Mouse (Mus musculus) erythroblast, embryonic 14.5 days (primary cell): ENCODE measurements around the gene Pabpn1. TPM values are rescaled to one million over a fixed set of nuclear protein-coding genes. Genes with fewer than 3 reads are reported as not detected.

ENCODE experiments used
- H3K27me3 ChIP-seq: 2 replicates; pipeline ENCODE4 v1.6.1; 2012; ENCODE audit warnings: inconsistent platforms; ENCODE audit not compliant: control insufficient read depth
- H3K36me3 ChIP-seq: 2 replicates; pipeline ENCODE4 v1.6.1; 2012; ENCODE audit warnings: mild to moderate bottlenecking, inconsistent platforms; ENCODE audit not compliant: control insufficient read depth
- H3K4me1 ChIP-seq: 2 replicates; pipeline ENCODE4 v1.6.1; 2012; ENCODE audit warnings: inconsistent platforms; ENCODE audit not compliant: control insufficient read depth
- H3K4me3 ChIP-seq: replicated peaks from 2 replicates; pipeline ENCODE3; 2012; ENCODE audit warnings: moderate library complexity, mild to moderate bottlenecking, inconsistent platforms
- H3K9me3 ChIP-seq: 2 replicates; pipeline ENCODE4 v1.6.1; 2012; ENCODE audit warnings: low read length, inconsistent platforms, mixed read lengths; ENCODE audit not compliant: control insufficient read depth
- GATA1 ChIP-seq: IDR thresholded peaks from 2 replicates; pipeline ENCODE4 v1.6.1; 2012; ENCODE audit warnings: low read length, inconsistent platforms, mixed read lengths
- TAL1 ChIP-seq: IDR thresholded peaks from 3 replicates; pipeline ENCODE4 v1.6.1; 2012; ENCODE audit warnings: low read length, inconsistent platforms, mixed read lengths
- polyA plus RNA-seq: library from polyadenylated mRNA; stranded (reverse); fragments of >175 nt; gene quantifications from 2 replicates; pipeline ENCODE4 v1.2.3, GENCODE M21; 2012

Gene Pabpn1
- polyA plus RNA-seq, 1 experiment: 27.8 TPM

DNA sequence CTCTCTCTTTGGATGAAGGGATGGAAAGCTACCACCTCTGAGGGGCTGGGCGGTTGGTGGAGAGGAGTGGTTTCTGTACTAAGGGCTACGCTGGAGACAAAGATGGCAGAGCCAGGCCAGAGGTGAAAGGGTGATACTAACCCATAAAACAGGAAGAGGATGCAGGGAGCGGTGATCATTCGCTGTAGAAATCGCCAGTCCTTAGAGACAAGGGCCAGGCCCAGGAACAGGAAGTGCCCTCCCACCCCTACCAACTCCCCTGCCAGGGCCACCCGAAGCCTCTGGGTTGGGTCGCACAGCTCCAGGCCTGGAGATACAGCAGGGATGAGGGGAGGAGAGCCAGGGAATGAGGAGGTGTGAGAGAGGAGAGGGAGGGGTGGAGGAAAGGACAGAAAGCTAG is 16.4 kb downstream of the Pabpn1 start:
- H3K9me3 ChIP-seq: peaks cover 4% of the 10 kb centered on the region; the same call in 1 of the 2 replicates
- H3K36me3 ChIP-seq: no peaks in the 10 kb centered on the region
- H3K27me3 ChIP-seq: peaks cover 36% of the 10 kb centered on the region
- H3K4me1 ChIP-seq: no peaks in the 10 kb centered on the region
- H3K4me3 ChIP-seq: no peak overlapping the region
- no peak for TF ChIP-seq TAL1
- no peak for TF ChIP-seq GATA1

DNA sequence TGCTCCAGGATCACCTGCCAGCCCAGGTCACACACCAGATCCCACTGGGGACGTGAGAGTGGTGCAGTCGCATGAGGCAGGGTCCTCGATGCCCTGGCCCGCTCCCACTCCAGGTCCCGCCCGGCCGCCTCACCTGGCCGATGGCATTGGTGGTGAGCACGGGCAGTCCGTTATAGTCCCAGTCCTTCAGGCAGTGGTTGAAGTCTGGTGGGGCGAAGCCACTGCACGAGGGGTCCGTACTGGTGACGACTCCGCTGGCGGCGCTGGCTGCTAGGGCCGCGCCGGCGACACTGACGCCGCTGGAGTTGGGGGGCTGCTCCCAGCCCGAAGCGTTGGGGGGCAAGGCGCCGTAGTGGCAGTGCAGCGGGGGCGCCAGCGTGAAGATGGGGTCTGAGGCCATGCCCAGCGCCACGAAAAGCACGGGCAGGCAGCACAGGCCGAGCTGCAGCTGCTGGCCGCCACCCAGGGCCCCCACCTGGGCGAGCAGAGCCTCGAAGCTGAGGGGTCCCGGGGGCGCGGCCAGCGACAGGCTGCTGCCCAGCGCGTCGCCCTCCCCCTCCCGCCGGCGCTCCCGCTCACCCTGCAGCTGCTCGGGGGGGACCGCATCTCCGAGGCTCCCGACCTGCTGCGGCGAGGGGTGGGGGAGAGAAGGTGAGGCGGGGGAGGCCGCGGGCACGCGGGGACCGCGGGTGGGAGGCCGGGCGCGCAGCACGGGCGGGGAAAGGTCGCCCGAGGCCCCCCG is 20.0 kb downstream of the Pabpn1 start:
- TF ChIP-seq TAL1 (no peak), GATA1 (no peak)

DNA sequence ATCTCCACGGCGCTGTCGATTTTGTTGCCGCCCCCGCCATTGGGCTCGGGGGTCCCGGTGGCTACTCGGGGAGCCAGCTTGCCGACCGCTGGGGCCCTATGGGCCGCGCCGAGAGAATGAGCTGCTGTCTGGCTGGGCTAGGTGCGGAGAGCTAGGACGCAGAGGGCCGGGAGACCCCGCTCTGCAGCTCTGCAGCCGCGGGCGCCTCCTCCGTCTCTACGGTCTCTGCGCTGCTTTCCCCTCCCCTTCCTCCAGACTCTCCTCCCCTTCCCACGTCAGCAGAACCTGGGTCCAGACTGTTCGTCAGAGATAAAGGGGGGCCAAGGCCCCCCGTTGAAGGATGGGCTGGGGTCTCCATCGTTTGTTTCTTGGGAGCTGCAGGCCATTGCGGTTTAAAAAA is 20.6 kb downstream of the Pabpn1 start, which contains the start of gene Slc22a17:
TSS of gene Slc22a17 (minus strand) at position 247 of the 400 bp plus-strand sequence.
- peak within 1 kb of the TSS; percentile 50 for H3K4me3 ChIP-seq

More for the DNA sequence above, 20.0 kb downstream of the Pabpn1 start:
- H3K4me1 ChIP-seq: no peaks in the 10 kb centered on the region
- H3K36me3 ChIP-seq: no peaks in the 10 kb centered on the region
- peaks cover 4% of the 10 kb centered on the region; the same call in 1 of the 2 replicates for H3K9me3 ChIP-seq
- H3K27me3 ChIP-seq: peaks cover 47% of the 10 kb centered on the region
- peak overlapping the region; percentile 50 for H3K4me3 ChIP-seq

DNA sequence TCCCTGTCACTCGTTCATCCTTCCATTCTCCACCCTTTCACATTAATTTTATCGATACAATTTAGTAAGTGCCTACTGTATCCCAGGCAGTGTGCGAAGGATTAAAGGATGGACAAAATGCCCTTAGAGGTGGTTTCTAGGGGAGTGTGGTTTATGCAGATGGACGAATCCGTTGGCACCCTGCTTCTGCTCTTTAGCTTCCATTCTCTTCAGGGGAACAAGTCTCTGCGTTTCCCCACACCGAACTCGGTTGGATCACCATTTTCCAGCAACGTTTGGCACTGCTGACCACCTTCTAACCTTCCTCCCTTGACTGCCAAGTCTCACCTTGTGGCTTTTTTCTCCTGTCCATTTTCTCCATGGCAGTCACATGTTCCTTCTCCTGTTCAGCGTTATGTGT is 21.0 kb downstream of the Pabpn1 start:
- Histone ChIP-seq H3K9me3 (peaks cover 4% of the 10 kb centered on the region; the same call in 1 of the 2 replicates), H3K4me1 (no peaks in the 10 kb centered on the region), H3K4me3 (no peak overlapping the region), H3K27me3 (peaks cover 47% of the 10 kb centered on the region), H3K36me3 (no peaks in the 10 kb centered on the region)
- no peak for TF ChIP-seq GATA1
- no peak for TF ChIP-seq TAL1

More for the DNA sequence above, 20.6 kb downstream of the Pabpn1 start, which contains the start of gene Slc22a17:
- TF ChIP-seq GATA1: no peak
- no peak for TF ChIP-seq TAL1
- no peaks in the 10 kb centered on the region for H3K36me3 ChIP-seq
- no peaks in the 10 kb centered on the region for H3K4me1 ChIP-seq
- H3K27me3 ChIP-seq: peaks cover 47% of the 10 kb centered on the region
- peaks cover 4% of the 10 kb centered on the region; the same call in 1 of the 2 replicates for H3K9me3 ChIP-seq

DNA sequence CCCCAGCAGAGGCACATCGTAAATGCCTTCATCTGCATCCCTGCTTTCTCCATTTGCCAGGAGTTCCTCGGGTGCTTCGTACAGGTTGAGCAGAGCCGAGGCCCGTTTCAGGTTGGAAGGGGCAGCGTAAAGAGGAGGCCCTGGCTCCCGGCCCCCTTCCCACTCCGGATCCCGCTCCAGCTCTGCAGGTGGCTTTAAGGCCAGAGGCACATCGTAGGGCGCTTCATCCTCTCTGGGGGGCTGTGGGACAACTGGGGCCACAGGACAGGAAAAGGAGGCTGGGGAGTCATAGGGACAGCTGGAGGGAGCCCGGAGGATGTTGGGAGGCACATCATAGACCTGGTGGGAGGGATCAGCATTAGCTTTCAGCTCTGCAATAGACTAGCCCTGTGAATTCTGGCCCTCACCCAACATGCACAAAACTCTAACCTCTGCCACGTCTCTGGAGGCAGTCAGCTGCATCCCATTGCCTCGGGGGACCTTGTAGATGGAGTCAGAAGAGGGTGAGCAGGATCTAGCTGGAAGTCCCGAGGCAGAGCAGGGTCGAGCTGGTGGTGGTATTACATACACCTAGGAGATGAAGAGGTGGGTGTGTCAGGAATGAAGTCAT is 27.9 kb downstream of the Pabpn1 start:
- Histone ChIP-seq H3K4me3 (no peak overlapping the region), H3K36me3 (no peaks in the 10 kb centered on the region), H3K4me1 (peaks cover 13% of the 10 kb centered on the region), H3K27me3 (peaks cover 18% of the 10 kb centered on the region), H3K9me3 (peaks cover 8% of the 10 kb centered on the region)
- TF ChIP-seq GATA1: no peak
- TF ChIP-seq TAL1: no peak

DNA sequence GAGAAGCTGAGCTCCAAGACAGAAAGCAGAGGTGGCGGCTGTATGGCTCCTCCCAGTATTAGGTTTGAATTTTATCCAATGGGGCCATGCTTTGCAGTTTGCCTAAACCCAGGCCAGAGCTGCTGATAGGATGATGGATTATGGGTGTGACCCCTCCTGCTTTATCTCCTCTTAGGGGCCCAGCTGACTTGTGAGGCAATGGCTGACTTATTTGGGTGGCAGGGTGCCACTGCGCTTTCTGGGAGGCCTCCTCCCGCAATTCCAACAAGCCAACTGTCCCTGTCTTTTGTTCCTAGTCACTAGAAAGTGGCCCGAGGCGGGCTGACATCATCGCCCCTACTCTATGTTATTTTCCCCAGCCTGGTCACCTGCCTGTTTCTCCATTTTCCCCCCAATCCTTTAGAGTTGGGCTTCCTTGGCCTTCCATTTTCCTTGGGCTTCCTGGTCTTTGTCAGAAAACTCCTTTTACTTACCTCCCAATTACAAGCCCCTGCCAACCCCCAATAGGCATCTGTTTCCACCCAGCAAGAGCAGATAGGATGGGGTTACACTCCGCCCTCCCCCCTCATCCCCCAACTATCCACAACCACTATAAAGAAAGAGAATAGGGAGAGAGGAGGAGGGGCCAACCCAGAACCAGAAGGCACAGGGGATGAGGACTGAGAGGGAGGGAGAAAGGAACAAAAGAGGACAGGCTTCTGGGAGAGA is 32.5 kb downstream of the Pabpn1 start:
- peak overlapping the region; percentile 19 for H3K4me3 ChIP-seq
- H3K27me3 ChIP-seq: peaks cover 63% of the 10 kb centered on the region
- TF ChIP-seq GATA1 (no peak), TAL1 (no peak)
- peaks cover 10% of the 10 kb centered on the region for H3K9me3 ChIP-seq
- H3K4me1 ChIP-seq: peaks cover 21% of the 10 kb centered on the region
- no peaks in the 10 kb centered on the region for H3K36me3 ChIP-seq

DNA sequence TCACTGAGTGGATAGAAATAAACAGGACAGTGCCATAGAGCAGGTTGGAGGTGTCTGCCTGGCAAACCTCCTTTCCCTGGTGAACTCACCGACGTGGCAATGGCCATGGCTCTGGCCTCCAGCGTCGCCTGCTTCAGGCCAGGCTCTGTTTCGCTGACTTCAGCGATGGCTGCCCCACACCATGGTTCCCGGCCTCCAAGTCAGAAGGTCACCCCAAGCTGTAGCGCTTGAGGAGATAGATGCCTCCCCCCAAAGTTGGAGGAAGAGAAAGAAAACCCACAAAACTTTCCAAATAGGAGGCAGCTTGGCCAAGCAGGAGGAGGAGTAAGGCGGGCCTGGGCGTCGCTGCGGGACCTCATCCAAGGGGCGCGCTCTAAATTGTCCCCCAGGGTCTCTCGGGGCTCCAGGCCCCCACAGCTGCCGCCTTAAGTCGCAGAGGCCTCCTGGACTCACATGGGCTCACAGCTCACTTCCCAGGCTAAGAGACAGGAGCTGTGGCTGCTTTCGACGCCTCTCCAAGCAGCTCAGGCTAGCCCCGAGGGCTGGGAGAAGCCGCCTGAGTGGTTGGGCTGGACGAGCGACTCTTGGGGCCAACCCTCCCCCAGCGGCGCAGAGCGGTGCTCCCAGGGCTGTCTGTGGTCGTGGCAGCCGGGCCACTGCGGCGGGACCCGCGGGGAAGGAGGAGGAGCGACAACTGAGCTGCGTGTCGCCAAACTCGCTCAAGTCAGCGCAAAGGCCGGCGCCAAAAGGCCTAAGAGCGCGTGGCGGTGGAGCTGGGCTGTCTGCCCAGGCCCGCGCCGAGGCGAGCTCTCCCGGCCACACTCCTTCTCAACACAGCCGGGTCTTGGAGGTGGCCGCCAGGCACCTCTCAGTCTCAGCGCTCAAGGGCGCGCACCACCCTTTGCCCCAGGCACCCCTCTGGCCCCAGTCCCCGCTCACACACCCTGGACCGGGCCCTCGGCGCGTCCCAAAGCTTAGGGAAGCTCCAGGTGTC is 33.3 kb downstream of the Pabpn1 start, which contains the start of gene Efs:
TSS of gene Efs (minus strand) at position 778 of the 994 bp plus-strand sequence.
- Histone ChIP-seq H3K4me3 (no peak within 1 kb of the TSS), H3K4me1 (peaks cover 21% of the 10 kb centered on the region), H3K9me3 (peaks cover 10% of the 10 kb centered on the region), H3K36me3 (no peaks in the 10 kb centered on the region), H3K27me3 (peaks cover 69% of the 10 kb centered on the region)
- TF ChIP-seq TAL1 (no peak), GATA1 (no peak)
